Mouse (Mus musculus): Measurements from ENCODE around the gene Tmem106c.

The Tmem106c gene

GRCm38 (mm10) chr15:97963989-97964835 is at the start of gene Tmem106c:
Tmem106c (plus strand) TSS chr15:97964200.
- DNase-seq (ENCODE audit: low read depth, low spot score) = peak; percentile 93

GRCm38 (mm10) chr15:97914331-97914747 is 49.7 kb upstream of the Tmem106c start:
- DNase-seq (ENCODE audit: low read depth, low spot score) = no peak

DNA sequence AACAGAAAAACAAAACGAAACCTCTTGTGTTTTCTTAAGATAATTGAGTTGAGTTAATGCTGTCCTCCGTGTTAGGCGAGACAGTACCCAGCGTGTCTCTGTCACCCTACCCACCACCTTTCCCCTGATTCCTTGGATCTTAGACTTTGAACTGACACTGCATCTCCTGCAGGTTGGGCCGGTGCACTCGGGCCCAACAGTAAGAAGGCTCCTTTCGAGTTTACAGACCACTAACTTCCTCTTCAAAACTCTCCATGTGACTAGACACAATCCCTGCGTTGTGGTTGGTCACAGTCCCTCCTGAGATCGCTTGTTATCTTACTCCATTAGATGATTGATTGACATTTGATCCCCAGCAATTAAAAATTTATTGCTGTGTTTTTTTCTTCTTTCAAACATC is 46.0 kb upstream of the Tmem106c start:
- DNase-seq (ENCODE audit: low read depth, low spot score) = no peak

- no peak for DNase-seq (ENCODE audit: low read depth, low spot score)
These were observed 44.8 kb upstream of the Tmem106c start for GRCm38 (mm10) chr15:97919217-97919616.

GRCm38 (mm10) chr15:97920306-97920705 is 43.7 kb upstream of the Tmem106c start:
- no peak for DNase-seq (ENCODE audit: low read depth, low spot score)

DNA sequence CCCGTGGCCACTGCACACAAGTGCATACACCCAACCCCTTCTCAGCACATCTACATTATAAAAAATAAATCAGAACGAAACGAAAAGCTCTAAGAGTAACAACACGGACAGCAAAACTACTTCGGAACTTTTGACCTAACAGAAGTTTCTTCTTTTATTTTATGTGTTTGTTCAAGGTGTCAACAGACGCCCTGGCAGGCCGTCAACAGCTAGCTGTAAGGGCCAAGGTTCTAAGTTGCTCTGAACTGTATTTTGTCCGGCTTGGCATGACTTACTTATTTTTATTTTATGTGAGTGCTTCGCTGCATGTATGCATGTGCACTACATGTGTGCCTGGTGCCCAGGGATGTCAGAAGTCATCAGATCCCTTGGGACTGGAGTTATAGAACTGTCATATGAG is 42.2 kb upstream of the Tmem106c start:
- no peak for DNase-seq (ENCODE audit: low read depth, low spot score)

DNA sequence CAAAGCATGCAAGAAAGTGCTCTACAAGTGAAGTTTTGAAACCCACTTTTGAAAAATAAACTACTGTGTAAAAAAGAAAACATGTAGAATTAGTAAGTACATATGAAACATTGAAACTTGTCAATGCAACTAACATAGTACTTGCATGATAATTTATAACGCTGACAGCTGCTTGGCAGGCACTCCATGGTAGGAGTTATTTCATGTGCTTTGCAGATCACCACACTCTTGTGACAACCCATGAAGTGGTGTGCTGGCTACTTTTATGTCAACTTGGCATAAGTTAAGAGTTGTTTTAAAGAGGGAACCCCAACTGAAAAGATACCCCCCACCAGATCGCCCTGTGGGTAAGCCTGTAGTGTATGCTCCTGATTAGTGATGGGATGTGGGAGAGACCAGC is 41.6 kb upstream of the Tmem106c start:
- DNase-seq (ENCODE audit: low read depth, low spot score) = no peak

DNA sequence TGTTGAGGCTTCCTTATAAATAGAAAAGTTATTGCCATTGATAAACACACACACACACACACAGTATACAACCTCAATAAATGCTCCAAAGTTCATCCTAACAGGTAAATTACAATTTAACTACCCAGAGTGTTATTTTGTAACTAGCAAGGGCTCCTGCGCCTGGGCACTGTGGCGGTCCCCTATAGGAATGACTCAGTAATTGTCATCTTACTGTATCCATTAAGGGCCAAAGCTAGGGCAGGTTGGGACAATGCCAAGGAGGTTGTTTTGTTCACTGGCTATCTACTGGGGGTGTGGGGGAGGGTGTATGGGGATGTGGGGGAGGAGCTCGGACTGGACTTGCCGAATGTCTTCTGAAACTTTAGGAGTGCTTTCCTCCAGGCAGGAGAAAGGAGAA is 37.0 kb upstream of the Tmem106c start:
- no peak for DNase-seq (ENCODE audit: low read depth, low spot score)

DNA sequence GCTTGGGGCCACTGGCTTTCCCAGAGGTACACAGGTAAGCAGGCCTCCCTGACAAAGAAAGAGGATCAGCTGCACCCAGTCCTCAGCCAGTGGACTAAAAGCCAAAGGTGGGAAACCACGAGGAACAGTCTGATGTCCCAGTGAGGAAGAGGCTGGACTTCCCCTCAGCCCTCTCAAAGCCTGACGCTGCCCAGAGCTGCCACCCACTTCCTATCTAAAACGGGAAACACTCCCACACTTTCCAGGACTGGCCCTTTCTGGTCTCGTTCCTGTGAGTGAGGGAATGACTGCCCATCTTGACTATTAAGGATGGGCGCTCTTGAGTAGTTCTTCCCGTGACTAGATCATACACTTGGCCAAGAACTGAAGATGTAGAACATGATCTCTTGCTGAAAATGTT is 36.2 kb upstream of the Tmem106c start:
- DNase-seq (ENCODE audit: low read depth, low spot score) = no peak

DNA sequence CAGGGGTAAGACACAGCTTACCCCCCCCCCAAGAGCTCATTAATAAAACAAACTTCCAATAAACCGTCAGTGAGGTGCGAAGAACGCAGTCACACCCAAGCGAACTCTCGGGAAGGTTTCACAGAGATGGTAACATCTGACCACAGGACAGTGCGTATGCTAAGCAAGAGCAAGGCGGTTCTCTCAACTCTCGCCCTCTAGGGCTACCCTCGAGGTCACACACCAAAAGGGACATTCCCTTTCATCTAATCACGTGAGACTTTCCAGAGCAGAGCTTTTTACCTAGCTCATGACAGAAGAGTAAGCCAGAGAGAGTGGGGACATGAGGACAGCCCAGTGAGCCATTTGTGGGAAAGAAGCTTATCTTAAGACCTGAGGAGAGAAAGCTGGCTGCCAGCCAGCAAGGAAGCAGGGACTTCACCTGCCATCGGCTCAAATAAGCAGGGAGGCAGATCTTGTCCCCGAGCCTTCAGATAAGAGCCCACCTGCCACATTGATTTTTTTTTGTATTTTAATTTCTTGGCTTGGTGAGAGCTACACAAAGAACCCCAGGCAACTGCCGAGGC is 34.7 kb upstream of the Tmem106c start:
- peak; percentile 34 for DNase-seq (ENCODE audit: low read depth, low spot score)

DNA sequence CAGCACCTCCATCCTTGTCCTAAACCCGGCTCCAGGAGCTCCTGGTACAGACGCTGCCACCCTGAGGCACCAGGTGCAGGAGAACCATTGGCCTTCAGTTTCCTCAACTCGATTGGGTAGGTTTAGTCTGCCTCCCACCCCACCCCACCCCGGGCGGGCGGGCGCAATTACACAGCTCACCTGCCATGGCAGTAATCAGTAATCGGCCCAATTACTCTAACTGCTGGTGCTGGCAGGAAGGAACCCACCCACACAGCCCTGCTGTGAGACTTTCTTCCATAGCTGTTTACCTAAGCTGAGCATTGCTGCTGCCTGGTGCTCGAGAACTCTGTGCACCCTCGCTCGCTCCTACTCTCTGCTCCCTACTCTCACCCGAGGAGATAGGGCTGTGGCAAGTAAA is 31.6 kb upstream of the Tmem106c start:
- no peak for DNase-seq (ENCODE audit: low read depth, low spot score)

- DNase-seq (ENCODE audit: low read depth, low spot score) = no peak
These were observed 25.4 kb upstream of the Tmem106c start for GRCm38 (mm10) chr15:97938580-97938979.

GRCm38 (mm10) chr15:97940088-97940487 is 23.9 kb upstream of the Tmem106c start:
- no peak for DNase-seq (ENCODE audit: low read depth, low spot score)

- DNase-seq (ENCODE audit: low read depth, low spot score) = no peak
These were observed 22.7 kb upstream of the Tmem106c start for GRCm38 (mm10) chr15:97941306-97941705.

DNA sequence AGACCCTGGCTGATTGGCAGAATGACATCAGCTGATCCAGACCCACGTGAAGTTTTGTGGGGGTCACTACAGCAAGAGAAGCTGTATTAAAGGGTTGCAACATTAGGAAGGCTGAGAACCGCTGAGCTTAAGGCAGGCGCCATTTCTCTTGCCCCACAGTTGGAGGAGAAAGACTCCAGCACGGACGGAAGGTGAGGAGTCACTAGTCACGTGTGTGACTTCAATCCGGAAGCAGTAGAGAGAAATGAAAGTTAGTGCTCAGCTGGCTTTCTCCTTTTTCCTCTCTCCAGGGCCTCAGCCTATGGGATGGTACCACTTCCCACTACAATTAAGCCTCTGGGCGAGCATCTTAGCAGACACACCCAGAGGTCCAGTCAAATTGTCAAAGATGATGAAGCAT is 21.5 kb upstream of the Tmem106c start:
- no peak for DNase-seq (ENCODE audit: low read depth, low spot score)

GRCm38 (mm10) chr15:97943356-97943755 is 20.6 kb upstream of the Tmem106c start:
- DNase-seq (ENCODE audit: low read depth, low spot score) = no peak

DNA sequence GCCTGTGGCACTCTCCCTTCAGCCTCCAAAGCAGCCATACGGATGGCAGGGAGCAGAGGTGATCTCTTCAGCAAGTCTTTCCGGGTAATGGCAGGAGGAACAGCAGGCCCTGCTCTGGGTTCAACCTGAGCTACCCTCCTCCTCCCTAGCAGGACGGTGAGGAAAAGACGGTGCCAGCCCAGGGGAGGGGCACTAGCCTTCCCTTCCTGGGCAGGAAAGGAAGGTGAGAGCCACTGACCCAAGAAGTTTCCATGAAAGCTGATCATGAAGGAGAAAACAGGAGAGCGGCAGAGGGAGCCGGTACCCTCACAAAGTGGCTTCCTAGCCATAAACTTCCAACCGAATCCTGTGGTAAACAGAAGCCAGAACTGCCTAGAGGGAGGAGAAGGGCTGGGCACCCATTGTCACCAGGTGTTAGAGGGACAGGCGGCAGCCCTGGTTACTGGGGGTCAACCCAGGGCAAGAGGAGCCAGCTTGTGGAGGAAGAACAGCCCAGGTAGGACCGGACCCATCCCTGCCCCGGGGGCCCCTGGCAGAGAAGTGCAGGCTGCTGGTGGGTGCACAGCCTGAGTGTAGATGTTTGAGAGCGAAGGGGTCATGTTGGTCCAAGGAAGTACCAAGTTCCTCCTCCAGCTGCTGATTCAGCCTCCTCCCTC is 19.0 kb upstream of the Tmem106c start:
- DNase-seq (ENCODE audit: low read depth, low spot score) = no peak

DNA sequence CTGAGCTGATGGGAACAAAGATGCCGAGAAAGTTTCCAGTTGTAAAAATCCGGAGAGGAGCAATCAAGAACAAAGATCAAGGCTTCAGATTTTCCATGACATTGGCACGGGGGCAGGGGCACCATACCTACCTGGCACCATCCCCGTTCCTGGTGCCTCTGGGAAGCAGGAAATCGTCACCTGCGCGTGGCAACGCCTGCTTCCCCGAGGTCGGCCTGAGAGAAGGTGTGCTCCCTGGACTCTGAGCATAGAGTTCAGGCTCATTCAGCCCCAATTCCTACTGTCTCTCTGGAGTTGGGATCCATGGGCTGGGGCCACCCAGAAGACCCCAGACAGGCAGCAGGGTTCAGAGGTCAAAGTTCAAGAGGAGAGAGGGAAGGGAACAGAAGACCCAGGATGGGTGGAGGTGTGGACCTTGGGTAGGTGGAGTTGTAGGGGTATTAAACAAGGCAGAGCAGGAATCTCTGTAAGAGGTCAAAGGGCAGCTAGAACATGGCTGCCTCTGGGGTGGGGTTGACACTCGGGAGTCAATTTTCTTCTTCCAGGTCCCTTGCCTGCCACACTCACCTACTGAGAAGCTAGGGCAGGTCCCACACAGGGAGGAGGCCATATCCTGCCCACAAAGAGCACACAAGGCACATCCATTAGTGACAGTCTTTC is 18.2 kb upstream of the Tmem106c start:
- no peak for DNase-seq (ENCODE audit: low read depth, low spot score)

DNA sequence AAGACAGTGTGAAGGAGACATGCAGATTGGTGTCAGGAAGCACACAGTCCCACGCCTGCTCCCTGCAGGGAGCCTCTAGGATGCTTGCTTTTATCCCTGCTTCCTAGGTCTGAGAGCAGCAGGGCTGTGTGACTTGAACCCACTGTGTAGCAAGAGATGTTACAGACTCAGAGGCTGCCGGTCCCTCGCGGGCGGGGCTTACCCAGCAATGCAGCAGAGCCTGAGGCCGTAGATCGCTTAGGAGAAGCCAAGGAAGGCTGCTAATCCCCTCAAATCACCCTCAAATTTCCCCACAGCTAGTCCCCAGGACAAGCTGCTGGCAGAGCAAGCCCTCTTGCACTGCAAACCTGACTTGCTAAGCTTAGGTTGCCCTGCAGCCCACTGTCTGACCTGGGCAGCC is 15.3 kb upstream of the Tmem106c start:
- no peak for DNase-seq (ENCODE audit: low read depth, low spot score)

- DNase-seq (ENCODE audit: low read depth, low spot score) = no peak
These were observed 14.3 kb upstream of the Tmem106c start for GRCm38 (mm10) chr15:97949706-97950105.

DNA sequence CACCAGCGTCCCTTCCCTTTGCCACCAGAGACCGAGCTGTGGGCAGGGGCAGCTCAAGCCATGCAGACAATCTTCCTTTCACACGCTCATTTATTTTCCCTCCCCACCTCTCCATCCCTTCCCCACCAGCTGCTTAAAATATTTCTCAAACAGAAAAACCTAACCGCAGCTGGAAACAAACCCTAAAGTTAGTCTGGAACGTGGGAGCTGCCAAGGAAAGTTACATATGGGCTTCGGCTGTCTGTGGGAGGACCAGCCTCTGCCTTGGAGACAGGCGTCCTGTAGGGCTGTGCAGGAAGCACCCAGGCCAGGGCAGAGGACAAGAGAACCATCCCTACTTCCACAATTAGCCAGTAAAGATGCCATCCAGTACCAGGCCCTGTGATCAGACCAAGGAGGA is 13.8 kb upstream of the Tmem106c start:
- no peak for DNase-seq (ENCODE audit: low read depth, low spot score)

DNA sequence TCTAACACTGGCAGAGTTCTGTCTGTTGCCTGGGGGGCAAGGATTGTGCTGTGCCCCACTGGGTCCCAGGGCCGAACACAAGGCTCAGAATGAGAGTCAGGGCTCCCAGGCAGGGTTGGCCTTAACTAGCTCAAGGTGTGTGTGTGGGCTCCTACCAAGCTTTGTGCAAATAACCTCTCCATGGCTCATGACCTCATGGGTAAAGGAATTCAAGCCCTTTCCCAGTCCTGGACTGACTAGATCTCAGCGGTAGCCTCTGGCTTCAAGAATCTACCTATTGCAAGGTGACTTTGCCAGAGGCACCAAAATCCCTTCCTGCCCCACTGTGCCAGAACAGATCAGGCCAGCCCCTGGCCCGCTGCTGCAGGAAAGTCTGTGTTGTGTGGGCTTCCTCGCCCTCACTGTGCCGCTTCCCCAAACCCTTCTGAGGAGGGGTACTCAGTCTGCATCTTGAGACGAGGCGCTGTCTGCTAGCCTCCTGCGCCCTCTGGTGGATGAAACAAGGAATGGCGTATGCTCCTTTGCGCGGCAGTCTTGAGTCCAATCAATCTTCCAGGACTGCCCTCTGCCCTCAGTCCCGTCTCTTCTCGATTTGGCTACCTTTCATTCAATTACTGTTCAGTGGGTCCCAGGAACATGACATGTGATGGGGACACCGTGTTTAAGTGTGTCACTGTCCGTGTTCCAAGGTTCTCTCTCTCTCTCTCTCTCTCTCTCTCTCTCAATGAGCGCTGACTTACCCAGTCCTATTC is 11.7 kb upstream of the Tmem106c start:
- peak; percentile 80 for DNase-seq (ENCODE audit: low read depth, low spot score)

All from ES-CJ7 (cell line).